ENCODE assay signal across 12 mouse cellular contexts in the genomic region with DNA sequence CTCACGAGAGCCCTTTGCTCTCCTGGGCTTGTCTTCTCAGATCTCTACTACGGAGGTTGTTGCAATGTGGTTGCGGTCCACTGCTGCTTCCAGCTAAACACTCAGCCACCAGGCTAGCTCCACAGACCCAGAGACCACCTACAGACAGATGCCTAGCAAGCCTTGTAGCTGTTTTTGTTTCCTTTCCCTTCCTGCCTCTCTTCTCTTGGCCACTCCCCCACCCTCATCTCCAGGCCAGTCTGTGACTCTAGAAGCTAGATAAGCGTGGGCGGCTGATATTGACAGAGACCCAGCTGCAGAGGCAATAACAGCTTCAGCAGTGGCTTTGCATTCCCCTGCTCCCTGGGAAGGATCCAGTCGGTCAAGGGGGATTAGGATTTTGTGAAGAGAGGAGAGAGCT. TPM values are rescaled to one million over a fixed set of nuclear protein-coding genes. Genes with fewer than 3 reads are reported as not detected.
DNase-seq lines count a peak whose midpoint lies in the region; ATAC-seq and TF ChIP-seq lines count a peak whose summit lies in the region.
"Had no signal": no experiment of that assay in that cellular context is flagged by ENCODE, and none has a peak within 500 bp of the region (broad histone marks: within the 10 kb centered on the region; RNA-seq: fewer than 3 reads in every experiment).

A gene (minus strand): TSS at position 150 of the 400 bp plus-strand sequence.

- ATAC-seq in hindbrain, embryonic 11.5 days (ENCODE audit: low FRiP score) = no peak
- ATAC-seq in hindbrain, embryonic 13.5 days (ENCODE audit: low FRiP score) = no peak
- no peak for ATAC-seq in megakaryocyte, adult 5-6 weeks (ENCODE audit: poor library complexity, severe bottlenecking)
- ATAC-seq: activated CD4-positive, CD25-positive, alpha-beta regulatory T cell, adult 4 months had no signal

- TF ChIP-seq POLR2A in lung, adult 2 months (IDR thresholded peaks at IDR 0.05; ENCODE audit: borderline replicate concordance, extremely low read depth, low read depth, low read length) = peak; percentile 68; the same call in 1 of the 2 replicates

- WGBS in hindbrain, embryonic 11.5 days = 32% methylated on average over 6 of the region's 6 CpGs
- WGBS in hindbrain, embryonic 13.5 days = 40% methylated on average over 6 of the region's 6 CpGs
- 14% methylated on average over 6 of the region's 6 CpGs for WGBS in lung, adult 2 months

- no peak within 1 kb of the TSS for H3K27ac ChIP-seq in hindbrain, embryonic 11.5 days (ENCODE audit: low read depth, low read length)
- H3K27ac ChIP-seq in hindbrain, embryonic 13.5 days = no peak within 1 kb of the TSS
- H3K27ac ChIP-seq: embryonic facial prominence, embryonic 13.5 days; layer of hippocampus, adult 2 months had no signal

- H3K9me3 ChIP-seq in hindbrain, embryonic 11.5 days (ENCODE audit: control insufficient read depth, low read length) = no peaks in the 10 kb centered on the region
- H3K9me3 ChIP-seq in hindbrain, embryonic 13.5 days = no peaks in the 10 kb centered on the region
- H3K9me3 ChIP-seq: embryonic facial prominence, embryonic 13.5 days had no signal

- no peaks in the 10 kb centered on the region for H3K36me3 ChIP-seq in hindbrain, embryonic 11.5 days (ENCODE audit: control insufficient read depth, insufficient read depth, low read length)
- no peaks in the 10 kb centered on the region for H3K36me3 ChIP-seq in hindbrain, embryonic 13.5 days
- H3K36me3 ChIP-seq: embryonic facial prominence, embryonic 13.5 days had no signal

- no peak within 1 kb of the TSS for H3K9ac ChIP-seq in hindbrain, embryonic 11.5 days (ENCODE audit: low read depth, low read length)
- H3K9ac ChIP-seq in hindbrain, embryonic 13.5 days = no peak within 1 kb of the TSS
- H3K9ac ChIP-seq: embryonic facial prominence, embryonic 13.5 days had no signal

- H3K27me3 ChIP-seq in hindbrain, embryonic 11.5 days (ENCODE audit: control insufficient read depth, insufficient read depth, low read length) = no peaks in the 10 kb centered on the region
- no peaks in the 10 kb centered on the region for H3K27me3 ChIP-seq in hindbrain, embryonic 13.5 days
- H3K27me3 ChIP-seq: embryonic facial prominence, embryonic 13.5 days; megakaryocyte, embryonic 14.5 days had no signal

- DNase-seq in hindbrain, embryonic 11.5 days (ENCODE audit: low spot score) = peak; percentile 19
- peak; percentile 9 for DNase-seq in MN1 (ENCODE audit: low spot score)
- peak; percentile 52 for DNase-seq in heart, adult 8-10 months (ENCODE audit: low spot score)
- DNase-seq in lung, adult 2 months = peak; percentile 21
- DNase-seq in layer of hippocampus, adult 9-10 months (ENCODE audit: low spot score) = no peak
- DNase-seq in layer of hippocampus, postnatal 14 days (ENCODE audit: low spot score in 2 of 2) = no peak

- TF ChIP-seq CTCF in lung, adult 2 months (IDR thresholded peaks at IDR 0.05; ENCODE audit: insufficient read depth, low read length) = no peak

- H3K4me3 ChIP-seq in hindbrain, embryonic 11.5 days (ENCODE audit: low read depth, low read length) = no peak within 1 kb of the TSS
- H3K4me3 ChIP-seq in hindbrain, embryonic 13.5 days = no peak within 1 kb of the TSS
- H3K4me3 ChIP-seq in lung, adult 2 months (replicated peaks; ENCODE audit: extremely low read depth, low read depth, low read length) = peak within 1 kb of the TSS; percentile 84
- H3K4me3 ChIP-seq: embryonic facial prominence, embryonic 13.5 days; layer of hippocampus, adult 2 months; megakaryocyte, embryonic 14.5 days had no signal

- H3K4me1 ChIP-seq in hindbrain, embryonic 11.5 days (replicated peaks; ENCODE audit: control insufficient read depth, insufficient read depth, low read length) = no peaks in the 10 kb centered on the region
- H3K4me1 ChIP-seq in hindbrain, embryonic 13.5 days (replicated peaks) = no peaks in the 10 kb centered on the region
- H3K4me1 ChIP-seq in lung, adult 2 months (ENCODE audit: control insufficient read depth, insufficient read depth, low read length) = peaks cover 5% of the 10 kb centered on the region
- H3K4me1 ChIP-seq: embryonic facial prominence, embryonic 13.5 days; megakaryocyte, embryonic 14.5 days had no signal

- no peak within 1 kb of the TSS for H3K4me2 ChIP-seq in hindbrain, embryonic 11.5 days (replicated peaks; ENCODE audit: low read depth, low read length)
- no peak within 1 kb of the TSS for H3K4me2 ChIP-seq in hindbrain, embryonic 13.5 days
- H3K4me2 ChIP-seq: embryonic facial prominence, embryonic 13.5 days had no signal

RNA-seq across cellular contexts. Expression of the gene that starts here (rescaled TPM):
- 0.73 and 0.78 TPM in 2 replicates for polyA plus RNA-seq in hindbrain, embryonic 11.5 days (2014; fragmentation: Nextera tagmentation; extraction: Ambion mirVana)
- polyA plus RNA-seq in hindbrain, embryonic 13.5 days (2015; fragmentation: Nextera tagmentation; extraction: Ambion mirVana) = 0.92 and 1.2 TPM in 2 replicates
- total RNA-seq in heart, adult 8-10 months (2022) = 10 to 100 TPM in 1 of 4 experiments, 1 to 10 TPM in 3; 7.6 to 10.3 (median 9.3) TPM
- 28.4 and 62.1 TPM in 2 replicates for polyA plus RNA-seq in lung, adult 2 months (2012; rRNA removed)
- 1 to 10 TPM in 1 of 2 experiments, under 1 TPM in 1; 0.95 to 1.2 TPM for total RNA-seq in layer of hippocampus, postnatal 14 days (2021)
- not detected in 2 replicates for total RNA-seq in megakaryocyte, adult 5-6 weeks (2015)
- not detected in 2 replicates for total RNA-seq in megakaryocyte, adult 5-6 weeks (2017)

Comparison
In these comparisons a context has a peak if more than half of its experiments do, and no peak if none do; other contexts are left out.
1. RNA of the gene that starts here (polyA plus RNA-seq): 28.4 to 62.1 TPM in lung, adult 2 months; 0.92 to 1.2 TPM in hindbrain, embryonic 13.5 days and 0.73 to 0.78 TPM in hindbrain, embryonic 11.5 days; every median in the first group is over 10 times any median in the second.
2. Peak in DNase-seq in hindbrain, embryonic 11.5 days; RNA of the gene not detected or under 1 TPM.
3. DNase-seq: peak in MN1 (single experiment), heart, adult 8-10 months (single experiment) and lung, adult 2 months (single experiment); none in layer of hippocampus, adult 9-10 months (single experiment) and layer of hippocampus, postnatal 14 days (0 of 2).